Mouse (Mus musculus): Measurements from ENCODE around the gene Emc3.

GRCm38 (mm10) chr6:113543906-113544481, 12.5 kb upstream of the Emc3 start:
- TF ChIP-seq EP300 (optimal IDR thresholded peaks at IDR 0.05) (no peak), CTCF (IDR thresholded peaks at IDR 0.05; ENCODE audit: low read depth) (no peak)

All from stomach, postnatal 0 days (tissue).